Mouse (Mus musculus) gastrocnemius, adult 18-20 months (tissue): ENCODE measurements around the gene Smoc1. TPM values are rescaled to one million over a fixed set of nuclear protein-coding genes. Genes with fewer than 3 reads are reported as not detected.

Experiments
- DNase-seq: peaks from one replicate; pipeline ENCODE4 v3.0.0; 2021; ENCODE audit warnings: low spot score
- total RNA-seq, 2 experiments: library from RNA; stranded (reverse); gene quantifications; 2 replicates each; pipeline ENCODE4 v1.2.3; 2021

Smoc1 gene
- total RNA-seq, 2 experiments from 2014 or later: 1.2 to 2.3 TPM

DNA sequence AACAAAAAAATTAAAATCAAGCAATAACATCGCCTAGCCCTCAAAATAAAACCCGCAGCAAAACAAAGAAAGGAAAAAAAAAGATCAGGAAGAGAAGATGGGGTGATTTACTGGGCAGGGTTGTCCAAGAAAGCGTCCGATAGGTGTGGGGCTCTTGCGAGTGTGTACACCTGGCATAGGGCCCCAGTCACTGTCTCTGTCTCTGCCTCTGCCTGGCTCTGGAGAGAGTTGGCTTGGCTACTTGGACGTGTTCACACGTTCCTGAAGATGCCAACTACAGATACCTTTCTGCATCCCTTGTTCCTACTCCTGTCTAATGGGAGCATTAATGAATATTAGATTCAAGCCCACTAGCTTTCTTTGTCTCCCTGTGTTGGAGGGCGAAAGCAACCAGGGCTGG, 140.0 kb downstream of the Smoc1 start:
- DNase-seq: no peak

- DNase-seq: no peak
Measured at GRCm38 (mm10) chr12:81167142-81167541, 140.5 kb downstream of the Smoc1 start.

- DNase-seq: no peak
Measured at GRCm38 (mm10) chr12:81168031-81168430, 141.4 kb downstream of the Smoc1 start.

DNA sequence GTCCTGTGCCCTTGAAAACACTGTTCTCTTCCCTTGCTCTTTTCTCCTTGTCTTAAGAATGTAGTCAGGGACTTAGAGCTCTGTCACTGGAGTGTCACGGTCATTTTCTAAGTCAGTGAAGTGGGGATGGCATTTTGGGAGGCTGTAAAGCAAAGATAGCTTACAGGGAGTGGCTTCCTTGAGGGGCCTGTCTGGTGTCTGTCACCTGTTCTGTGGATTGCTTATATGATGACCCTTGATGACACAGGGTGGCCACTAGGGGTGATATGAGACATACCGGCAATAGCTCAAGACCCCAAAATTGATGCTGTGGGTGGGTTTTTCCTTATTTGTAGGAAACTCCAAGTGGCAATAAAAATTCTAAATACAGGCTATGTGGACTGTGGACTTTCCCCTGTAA, 141.9 kb downstream of the Smoc1 start:
- no peak for DNase-seq

DNA sequence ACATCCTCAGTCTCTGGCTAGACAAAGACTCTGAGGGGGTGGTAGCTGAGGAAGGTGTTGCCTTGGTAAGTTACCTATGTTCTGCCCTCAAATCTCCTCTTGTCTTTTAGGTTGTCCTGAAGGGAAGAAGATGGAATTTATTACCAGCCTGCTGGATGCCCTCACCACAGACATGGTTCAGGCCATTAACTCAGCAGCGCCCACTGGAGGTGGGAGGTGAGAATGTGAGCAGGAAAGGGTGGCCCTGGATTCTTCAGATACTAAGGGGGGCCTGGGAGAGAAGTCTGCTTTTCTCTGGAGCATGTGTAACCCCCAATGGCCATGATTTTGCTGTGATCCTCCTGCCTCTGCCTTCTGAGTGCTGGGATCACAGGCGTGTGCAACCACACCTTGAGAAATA, 143.5 kb downstream of the Smoc1 start:
- DNase-seq: no peak

GRCm38 (mm10) chr12:81173011-81173410, 146.4 kb downstream of the Smoc1 start:
- no peak for DNase-seq

DNA sequence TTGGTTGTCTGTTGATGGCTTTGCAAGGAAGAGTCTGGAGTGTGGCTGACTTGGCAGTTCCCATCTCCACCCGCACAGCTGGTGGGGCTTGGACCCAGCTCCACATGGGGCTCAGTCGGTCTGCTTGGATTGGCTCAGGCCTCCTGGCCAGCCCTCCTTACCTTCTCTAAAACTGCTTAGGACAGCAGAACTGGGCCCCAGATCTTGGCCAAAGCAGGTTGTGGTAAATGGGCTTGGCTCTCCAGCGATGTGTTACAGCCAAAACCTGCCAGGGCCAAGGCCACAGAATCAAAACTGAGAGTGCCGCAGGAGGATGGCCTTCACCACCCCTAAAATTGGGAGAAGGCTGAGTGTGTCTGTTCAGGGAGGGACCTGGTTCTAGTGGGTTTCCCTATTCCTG, 147.3 kb downstream of the Smoc1 start:
- DNase-seq: no peak

DNA sequence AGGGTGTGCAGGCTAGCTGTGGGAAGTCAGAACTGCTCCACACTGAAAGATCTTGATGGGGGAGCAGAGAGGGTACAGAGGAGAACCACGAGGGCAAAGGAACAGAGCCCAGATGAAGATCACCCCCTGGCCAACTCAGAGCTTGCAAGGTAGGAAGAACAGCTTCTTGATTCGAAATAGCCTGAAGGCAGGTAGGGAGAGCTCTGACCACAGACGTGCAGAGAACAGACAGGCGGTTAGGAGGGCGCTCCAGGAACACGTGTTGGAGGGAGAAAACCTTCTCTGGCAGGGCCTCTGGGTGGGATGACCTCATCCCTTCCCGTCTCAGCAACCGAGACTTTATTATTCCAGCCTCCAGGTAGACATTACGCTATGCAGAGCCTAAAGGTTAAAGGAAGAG, 148.6 kb downstream of the Smoc1 start:
- no peak for DNase-seq

- peak; percentile 39 for DNase-seq
Measured at GRCm38 (mm10) chr12:81182073-81182472, 155.5 kb downstream of the Smoc1 start.

DNA sequence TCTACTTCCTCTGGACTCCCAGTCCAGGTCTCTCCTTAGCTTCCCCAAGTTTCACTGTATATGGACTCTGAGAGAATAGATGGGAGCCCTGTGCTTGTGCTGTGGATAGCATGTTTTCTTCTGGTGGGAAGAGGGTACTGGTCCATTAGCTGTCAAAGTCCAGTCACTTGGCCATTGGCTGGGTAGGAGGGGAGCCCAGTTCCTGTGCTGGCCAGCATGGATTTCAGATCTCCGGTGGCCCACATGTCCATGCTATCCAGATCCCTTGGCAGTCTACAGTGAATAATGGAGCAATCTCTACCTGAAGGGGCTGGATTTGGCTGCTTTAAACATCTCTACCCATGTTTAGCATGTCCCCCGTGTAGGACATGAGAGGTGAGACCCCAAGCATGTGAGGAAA, 158.4 kb downstream of the Smoc1 start:
- DNase-seq: no peak

GRCm38 (mm10) chr12:81186081-81186480, 159.5 kb downstream of the Smoc1 start:
- DNase-seq: no peak

DNA sequence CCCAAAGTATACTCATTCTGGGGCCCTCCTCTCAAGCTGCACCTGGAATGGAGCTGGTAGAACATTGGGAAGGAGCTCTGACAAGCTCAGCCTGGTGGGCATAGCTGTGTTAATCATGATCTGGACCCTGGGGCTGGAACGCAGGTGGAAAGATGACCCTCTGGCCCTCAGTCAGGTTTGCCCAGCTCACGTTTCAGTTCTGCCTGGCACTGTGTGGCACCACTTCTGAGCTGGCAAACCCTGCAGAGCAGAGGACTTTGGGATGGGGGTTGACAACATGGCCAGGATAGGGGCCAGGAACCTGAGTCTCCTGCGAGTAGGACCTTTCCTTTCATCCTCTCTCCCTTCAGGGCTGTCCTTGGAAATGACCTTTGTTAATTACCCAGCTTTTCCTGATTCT, 160.1 kb downstream of the Smoc1 start:
- no peak for DNase-seq

DNA sequence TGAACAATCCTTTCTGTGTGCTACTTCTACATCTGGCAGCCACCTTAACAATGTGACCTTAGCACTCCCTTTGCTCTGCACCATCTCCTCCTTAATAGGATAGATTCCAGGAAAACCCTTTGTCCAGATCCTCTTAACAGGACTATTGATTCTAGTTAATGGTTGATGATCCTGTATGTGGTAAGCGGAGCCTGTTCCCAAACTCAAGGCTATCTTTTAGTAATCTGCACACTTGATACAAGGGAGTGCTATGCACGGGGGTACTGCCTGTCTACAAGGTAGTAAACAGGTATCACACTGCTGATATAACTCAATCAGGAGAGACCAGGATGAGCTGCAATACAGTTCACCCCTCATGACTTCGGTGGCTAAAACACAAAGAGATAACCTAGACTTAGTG, 161.8 kb downstream of the Smoc1 start:
- no peak for DNase-seq

DNA sequence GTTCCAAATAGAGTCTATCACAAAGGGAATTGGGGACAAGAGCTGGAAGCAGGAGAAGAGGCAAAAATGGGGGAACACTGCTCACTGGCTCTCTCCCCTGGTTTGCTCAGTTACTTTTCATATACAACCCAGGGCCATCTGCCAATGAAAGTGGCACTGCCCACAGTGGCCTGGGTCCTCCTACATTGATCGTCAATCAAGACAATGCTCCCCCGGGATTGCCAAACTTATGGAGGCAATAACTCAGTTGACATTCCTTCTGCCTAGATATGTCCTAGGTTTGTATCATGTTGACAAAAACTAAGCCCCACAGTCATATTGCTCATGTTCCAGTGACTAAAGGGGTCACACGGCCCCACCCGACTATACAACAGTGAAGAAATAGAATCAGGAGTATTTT, 162.4 kb downstream of the Smoc1 start:
- no peak for DNase-seq

DNA sequence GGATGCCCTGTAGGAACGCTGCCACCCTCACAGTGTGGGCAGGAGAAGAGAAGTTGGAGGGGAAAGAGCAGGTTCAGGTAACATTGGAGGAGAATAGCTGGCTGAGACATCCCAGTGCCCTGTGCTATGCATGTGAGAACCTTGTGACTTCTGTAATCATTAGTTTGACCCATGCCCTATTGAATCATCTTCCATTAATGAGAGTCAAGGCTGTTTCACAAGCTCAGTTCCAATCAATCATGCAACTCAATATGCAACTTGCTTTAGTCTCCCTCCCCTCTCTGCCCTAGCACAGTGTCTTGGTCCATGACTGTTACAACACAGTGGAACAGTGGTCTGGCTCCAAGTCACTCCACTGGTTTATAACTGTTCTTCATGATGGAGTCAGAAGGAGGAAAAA, 163.0 kb downstream of the Smoc1 start:
- no peak for DNase-seq

- no peak for DNase-seq
Measured at GRCm38 (mm10) chr12:81193968-81194367, 167.4 kb downstream of the Smoc1 start.

- no peak for DNase-seq
Measured at GRCm38 (mm10) chr12:81197468-81198075, 171.0 kb downstream of the Smoc1 start.

DNA sequence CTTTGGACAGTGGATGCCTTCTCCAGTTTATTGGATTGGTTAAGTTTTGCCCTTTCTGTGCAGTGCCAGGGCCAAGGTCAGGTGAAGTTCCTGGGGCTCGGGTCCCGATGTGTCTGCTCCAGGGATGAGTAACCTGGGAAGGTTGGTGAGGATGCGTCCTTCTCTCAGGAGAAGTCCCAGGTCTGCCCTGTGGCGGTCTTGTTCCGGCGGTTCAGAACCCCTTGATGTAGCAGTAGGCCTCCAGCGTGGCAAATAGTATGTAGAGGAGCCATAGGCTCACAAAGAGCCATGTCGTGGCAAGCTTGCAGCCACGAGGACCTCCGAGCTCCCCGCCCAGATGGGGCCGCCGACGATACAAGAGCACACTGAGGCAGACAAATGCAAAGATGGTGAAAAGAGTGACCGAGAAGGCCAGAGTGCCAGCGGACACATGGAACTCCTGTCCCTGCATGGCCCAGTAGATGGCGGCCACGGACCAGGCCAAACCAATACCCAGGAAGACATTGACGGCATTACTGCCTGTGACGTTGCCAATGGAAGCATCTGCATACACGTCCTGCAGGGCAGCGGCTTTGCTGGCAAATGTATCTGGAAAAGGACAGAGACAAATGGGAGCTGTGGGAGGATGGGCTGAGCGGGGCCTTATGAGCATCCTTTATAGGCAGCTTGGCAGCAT, 172.8 kb downstream of the Smoc1 start:
- peak; percentile 68 for DNase-seq

DNA sequence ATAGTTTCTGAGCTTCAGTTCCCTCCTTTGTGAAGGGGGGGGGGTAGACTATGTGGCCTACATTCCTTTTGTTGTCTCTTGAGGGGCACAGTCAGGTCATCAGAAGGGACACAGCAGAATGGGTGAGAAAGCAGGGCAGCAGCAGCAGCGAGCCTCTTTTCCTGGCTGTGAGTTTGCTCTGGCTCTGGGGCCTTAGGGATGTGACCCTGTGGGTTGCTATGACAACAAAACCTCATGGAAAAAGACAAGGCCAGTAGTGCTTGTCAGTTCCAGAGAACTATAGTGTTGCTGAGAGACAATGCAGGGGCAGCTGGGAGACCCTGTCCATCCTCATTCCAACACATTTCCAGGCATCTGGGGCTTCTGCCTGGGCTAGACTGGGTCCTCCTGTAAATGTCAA, 176.6 kb downstream of the Smoc1 start:
- no peak for DNase-seq

GRCm38 (mm10) chr12:81205619-81206560, 179.3 kb downstream of the Smoc1 start:
- no peak for DNase-seq

GRCm38 (mm10) chr12:81208559-81208958, 182.0 kb downstream of the Smoc1 start:
- no peak for DNase-seq

GRCm38 (mm10) chr12:81219339-81219738, 192.7 kb downstream of the Smoc1 start:
- no peak for DNase-seq
